Mouse (Mus musculus) midbrain, postnatal 0 days (tissue): Measurements from ENCODE around the gene Lsp1. TPM values are rescaled to one million over a fixed set of nuclear protein-coding genes. Genes with fewer than 3 reads are reported as not detected.

Experiments
- ATAC-seq: fragments of 200-750 bp; cut with Nextera tagmentation; 2 replicates; pipeline ENCODE4 v1.8.0; 2017; ENCODE audit warnings: moderate number of reproducible peaks, mild to moderate bottlenecking, moderate TSS enrichment, moderate library complexity; ENCODE audit not compliant: low FRiP score
- DNase-seq: peaks from one replicate; pipeline ENCODE4 v3.0.0-alpha.2; 2015; ENCODE audit warnings: low spot score
- H3K27ac ChIP-seq: fragments of 300-500 bp; sonication (generic); 2 replicates; pipeline ENCODE4 v1.5.1; 2014; ENCODE audit warnings: low read depth, mild to moderate bottlenecking, low read length, mixed read lengths
- H3K27me3 ChIP-seq: fragments of 300-500 bp; sonication (generic); 2 replicates; pipeline ENCODE4 v1.6.1; 2014; ENCODE audit warnings: low read length, control low read depth, mixed read lengths; ENCODE audit not compliant: insufficient read depth
- H3K36me3 ChIP-seq: fragments of 300-500 bp; sonication (generic); 2 replicates; pipeline ENCODE4 v1.6.1; 2014; ENCODE audit warnings: low read length, control low read depth, mixed read lengths; ENCODE audit not compliant: insufficient read depth
- H3K4me1 ChIP-seq: fragments of 300-500 bp; sonication (generic); 2 replicates; pipeline ENCODE4 v1.6.1; 2014; ENCODE audit warnings: mild to moderate bottlenecking, control low read depth, antibody characterized with exemption, low read length, mixed read lengths; ENCODE audit not compliant: insufficient read depth
- H3K4me2 ChIP-seq: fragments of 300-500 bp; sonication (generic); 2 replicates; pipeline ENCODE4 v1.6.1; 2014; ENCODE audit warnings: low read depth, mild to moderate bottlenecking, low read length, mixed read lengths; ENCODE audit not compliant: poor library complexity, severe bottlenecking
- H3K4me3 ChIP-seq: fragments of 300-500 bp; sonication (generic); 2 replicates; pipeline ENCODE4 v1.5.1; 2014; ENCODE audit warnings: low read depth, mild to moderate bottlenecking, low read length, moderate library complexity
- H3K9ac ChIP-seq: fragments of 300-500 bp; sonication (generic); replicated peaks from 2 replicates; pipeline ENCODE4 v1.6.1; 2014; ENCODE audit warnings: mild to moderate bottlenecking, low read length, moderate library complexity, mixed read lengths; ENCODE audit not compliant: poor library complexity, severe bottlenecking
- H3K9me3 ChIP-seq: fragments of 300-500 bp; sonication (generic); 2 replicates; pipeline ENCODE4 v1.6.1; 2016; ENCODE audit warnings: low read length, control low read depth
- CTCF ChIP-seq: IDR thresholded peaks from 2 replicates; pipeline ENCODE4 v1.5.1; 2016; ENCODE audit warnings: antibody characterized with exemption, mild to moderate bottlenecking
- whole genome bisulfite sequencing: fragments of 180-500 bp; shearing (Covaris S2); extraction: QIAGEN DNeasy Blood & Tissue Kit; methylation state at CpG from one replicate; pipeline ENCODE4 v1.1.7; 2014; 5-methylcytosine and 5-hydroxymethylcytosine counted together
- polyA plus RNA-seq: library from polyadenylated mRNA; unstranded; fragments of >200 nt; fragmentation: Nextera tagmentation; extraction: Ambion mirVana; gene quantifications from 2 replicates; pipeline ENCODE4 v1.2.1, GENCODE M21; 2015
- total RNA-seq: library from RNA; depleted of rRNA; stranded (reverse); fragments of >200 nt; gene quantifications from 2 replicates; pipeline ENCODE4 v1.2.3, GENCODE M21; 2014

Gene Lsp1
- total and polyA plus RNA-seq, 2 experiments from 2014 or later = 5.3 to 11.0 TPM

GRCm38 (mm10) chr7:142441585-142441984 lies 19.0 kb upstream of the Lsp1 start, which contains the start of gene Tnni2:
Gene Tnni2, plus strand, starts transcription at chr7:142441808.
- no peak within 1 kb of the TSS for H3K4me2 ChIP-seq
- H3K9me3 ChIP-seq = no peaks in the 10 kb centered on the region
- H3K27ac ChIP-seq = no peak within 1 kb of the TSS
- WGBS = 81% methylated on average over 9 of the region's 9 CpGs
- H3K36me3 ChIP-seq = no peaks in the 10 kb centered on the region
- H3K4me3 ChIP-seq = no peak within 1 kb of the TSS
- no peak within 1 kb of the TSS for H3K9ac ChIP-seq
- DNase-seq = no peak
- no peaks in the 10 kb centered on the region for H3K27me3 ChIP-seq
- no peak for TF ChIP-seq CTCF
- no peaks in the 10 kb centered on the region for H3K4me1 ChIP-seq
- no peak for ATAC-seq

DNA sequence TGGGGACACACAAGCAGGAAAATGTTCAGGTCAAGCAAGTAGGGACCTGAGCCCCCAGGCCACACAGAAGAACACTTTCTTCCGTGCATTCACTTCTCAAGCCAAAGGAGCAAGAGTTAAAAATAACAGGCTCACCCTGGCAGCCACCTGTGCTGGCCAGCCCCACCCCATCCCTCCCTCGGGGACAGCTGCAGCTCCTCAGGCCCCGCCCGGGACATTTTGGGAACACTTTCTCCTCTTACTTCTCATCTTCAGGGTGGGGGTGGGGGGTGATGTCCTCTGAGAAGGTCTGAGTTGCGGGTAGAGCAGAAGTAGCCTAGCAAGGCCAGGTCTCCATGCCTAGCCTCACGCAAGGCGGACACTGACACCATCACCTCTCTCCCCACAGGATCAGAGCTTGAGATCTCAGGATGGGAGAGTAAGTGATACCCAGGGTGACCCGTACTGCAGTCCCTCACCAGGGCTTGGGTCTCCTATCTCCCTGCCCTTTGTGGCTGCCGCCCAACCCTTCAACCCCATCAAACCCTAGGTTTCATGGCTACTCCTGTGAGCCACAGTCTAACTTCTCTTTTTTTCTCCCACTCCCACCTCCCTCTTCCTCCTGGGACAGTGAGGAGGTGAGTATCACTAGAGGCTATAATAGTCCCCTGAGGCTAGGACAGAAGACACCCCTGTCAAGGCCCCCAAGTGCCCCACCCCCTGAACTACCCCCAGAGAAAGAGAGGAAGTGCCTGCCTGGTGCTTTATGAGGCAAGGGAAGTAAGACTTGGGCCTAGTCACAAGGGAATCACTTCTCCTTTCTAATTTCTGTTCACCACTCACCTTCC lies 18.3 kb upstream of the Lsp1 start:
- H3K4me1 ChIP-seq = no peaks in the 10 kb centered on the region
- DNase-seq = no peak
- H3K4me2 ChIP-seq = no peak overlapping the region
- H3K9me3 ChIP-seq = no peaks in the 10 kb centered on the region
- H3K36me3 ChIP-seq = no peaks in the 10 kb centered on the region
- TF ChIP-seq CTCF = no peak
- no peak for ATAC-seq
- H3K27ac ChIP-seq = no peak overlapping the region
- no peak overlapping the region for H3K9ac ChIP-seq
- H3K4me3 ChIP-seq = no peak overlapping the region
- no peaks in the 10 kb centered on the region for H3K27me3 ChIP-seq
- WGBS = 81% methylated on average over 9 of the region's 9 CpGs

GRCm38 (mm10) chr7:142442908-142443420 lies 17.6 kb upstream of the Lsp1 start:
- 96% methylated on average over 7 of the region's 7 CpGs for whole genome bisulfite sequencing
- Histone ChIP-seq H3K4me1 (no peaks in the 10 kb centered on the region), H3K27me3 (no peaks in the 10 kb centered on the region), H3K4me3 (no peak overlapping the region), H3K36me3 (no peaks in the 10 kb centered on the region), H3K4me2 (no peak overlapping the region), H3K9me3 (no peaks in the 10 kb centered on the region), H3K9ac (no peak overlapping the region), H3K27ac (no peak overlapping the region)
- ATAC-seq (no peak), DNase-seq (no peak)
- no peak for TF ChIP-seq CTCF

DNA sequence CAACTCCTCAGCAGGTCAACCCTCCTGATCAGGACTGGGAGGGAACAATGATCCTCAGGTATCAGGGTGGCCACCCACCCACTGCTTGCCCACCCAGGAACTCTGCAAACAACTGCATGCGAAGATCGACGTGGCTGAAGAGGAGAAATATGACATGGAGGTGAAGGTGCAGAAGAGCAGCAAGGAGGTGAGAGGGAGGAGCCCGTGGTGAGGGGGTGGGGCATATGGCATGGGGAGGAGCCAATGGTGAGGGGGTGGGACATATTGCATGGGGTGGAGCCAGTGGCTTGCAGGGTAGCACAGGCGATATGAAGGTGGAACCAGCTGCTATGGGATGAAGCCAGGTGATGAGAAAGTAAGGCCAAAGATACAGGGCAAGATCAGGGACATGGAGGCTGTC lies 17.1 kb upstream of the Lsp1 start:
- Histone ChIP-seq H3K4me3 (no peak overlapping the region), H3K4me2 (no peak overlapping the region), H3K9me3 (no peaks in the 10 kb centered on the region), H3K4me1 (no peaks in the 10 kb centered on the region), H3K27me3 (no peaks in the 10 kb centered on the region), H3K36me3 (no peaks in the 10 kb centered on the region), H3K27ac (no peak overlapping the region), H3K9ac (no peak overlapping the region)
- DNase-seq (no peak), ATAC-seq (no peak)
- WGBS = 85% methylated on average over 5 of the region's 5 CpGs
- no peak for TF ChIP-seq CTCF

DNA sequence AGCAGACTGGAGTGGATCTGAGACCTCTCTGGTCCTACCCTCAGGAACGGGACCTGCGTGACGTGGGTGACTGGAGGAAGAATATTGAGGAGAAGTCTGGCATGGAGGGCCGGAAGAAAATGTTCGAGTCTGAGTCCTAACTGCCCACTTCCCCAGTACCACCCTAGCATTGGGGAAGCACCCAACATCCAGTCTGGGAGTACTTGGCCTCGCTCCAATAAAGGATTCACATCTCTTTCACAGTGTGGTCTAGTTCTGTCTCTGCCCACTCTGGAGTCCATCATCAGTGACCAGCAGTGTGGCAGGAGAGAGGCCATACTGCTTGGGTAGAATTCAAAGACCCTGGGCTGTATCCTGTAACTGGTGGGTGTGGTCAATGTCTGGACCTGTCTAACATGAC lies 16.4 kb upstream of the Lsp1 start:
- TF ChIP-seq CTCF = no peak
- ATAC-seq (no peak), DNase-seq (no peak)
- Histone ChIP-seq H3K4me2 (no peak overlapping the region), H3K9ac (no peak overlapping the region), H3K27me3 (no peaks in the 10 kb centered on the region), H3K27ac (no peak overlapping the region), H3K4me1 (no peaks in the 10 kb centered on the region), H3K36me3 (no peaks in the 10 kb centered on the region), H3K4me3 (no peak overlapping the region), H3K9me3 (no peaks in the 10 kb centered on the region)
- 98% methylated on average over 6 of the region's 6 CpGs for WGBS

- Histone ChIP-seq H3K4me2 (no peak overlapping the region), H3K27ac (no peak overlapping the region), H3K27me3 (no peaks in the 10 kb centered on the region), H3K36me3 (no peaks in the 10 kb centered on the region), H3K9ac (no peak overlapping the region), H3K4me1 (no peaks in the 10 kb centered on the region), H3K9me3 (no peaks in the 10 kb centered on the region), H3K4me3 (no peak overlapping the region)
- no peak for TF ChIP-seq CTCF
- ATAC-seq (no peak), DNase-seq (no peak)
- WGBS = 89% methylated on average over 6 of the region's 6 CpGs
These were observed 15.3 kb upstream of the Lsp1 start for GRCm38 (mm10) chr7:142445324-142445723.
